Mouse (Mus musculus): ENCODE measurements around the gene Tnrc6b.

DNA sequence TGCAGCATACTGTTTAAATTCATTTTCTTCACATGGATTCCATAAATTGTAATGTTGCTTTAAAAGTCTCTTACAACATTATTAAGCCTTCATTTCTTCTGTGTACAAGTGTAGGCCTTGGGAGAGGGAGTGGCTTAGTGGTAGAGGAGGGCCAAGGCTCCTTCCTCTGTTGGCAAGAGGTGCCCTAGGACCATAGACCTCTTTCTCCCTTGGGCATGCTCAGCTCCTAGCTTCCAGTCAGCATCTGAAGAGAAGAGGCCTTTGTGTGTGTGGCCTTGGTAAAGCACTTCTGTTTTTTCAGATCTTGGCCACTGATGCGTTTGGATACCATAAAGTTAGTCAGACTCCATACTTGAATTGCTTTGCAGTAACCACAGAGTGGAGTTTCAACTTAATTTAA lies 133.1 kb downstream of the Tnrc6b start:
- TF ChIP-seq POLR2A (IDR thresholded peaks at IDR 0.05; ENCODE audit: borderline replicate concordance, control insufficient read depth, low read depth, low read length) = no peak
- TF ChIP-seq CTCF (IDR thresholded peaks at IDR 0.05; ENCODE audit: control insufficient read depth, insufficient read depth, low read length) = no peak

Measured in bone marrow, adult 2 months (tissue).